Mouse (Mus musculus) liver, adult (tissue): ENCODE measurements around the gene Gpr162.

Experiments used
- GATA4 ChIP-seq: IDR thresholded peaks from 2 replicates; pipeline ENCODE4 v1.6.1; 2014; ENCODE audit warnings: mild to moderate bottlenecking, low read length; ENCODE audit not compliant: insufficient replicate concordance

Gene Gpr162

DNA sequence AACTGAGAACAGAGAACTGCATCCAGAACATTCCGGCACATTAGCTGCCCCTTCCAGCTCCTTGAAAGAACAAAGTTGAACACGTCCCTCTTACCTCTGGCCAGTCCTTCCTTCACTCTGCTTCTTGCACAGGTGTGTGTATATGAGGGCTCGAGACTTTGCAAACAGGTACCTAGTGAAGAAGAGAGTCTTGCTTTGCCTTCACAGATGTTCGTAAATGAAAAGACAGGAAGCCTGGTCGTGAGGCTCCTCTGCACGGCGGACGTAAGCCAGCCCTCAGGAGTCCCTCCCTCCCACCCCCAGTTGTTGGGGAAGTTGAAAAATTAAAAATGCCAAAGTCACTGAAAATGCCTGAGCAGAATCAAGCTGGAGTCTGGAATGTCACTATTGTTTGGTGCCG, 24.2 kb upstream of the Gpr162 start, which contains the start of gene Cd4:
Gene Cd4 (minus strand): TSS at position 236 of the 400 bp plus-strand sequence.
- no peak for TF ChIP-seq GATA4

DNA sequence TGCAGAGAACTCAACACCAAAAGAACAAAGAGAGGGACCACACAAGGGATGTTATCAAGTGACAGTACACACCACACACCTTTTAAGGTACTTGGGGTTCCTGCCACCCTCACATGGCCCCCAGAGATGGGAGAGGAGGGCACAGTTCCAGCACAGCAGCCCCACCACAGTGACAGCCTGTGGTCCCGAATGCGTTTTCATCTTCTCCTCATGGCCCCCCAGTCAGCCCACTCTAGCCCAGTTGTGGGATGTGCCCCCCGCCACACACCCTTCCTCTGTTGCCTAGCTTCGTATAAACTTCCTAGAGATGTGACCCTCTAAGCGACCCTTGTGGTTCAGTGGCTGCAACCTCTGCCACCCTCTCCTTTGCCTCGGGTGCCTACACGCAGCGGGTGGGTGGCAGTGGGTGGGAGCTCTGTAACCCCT, 22.2 kb upstream of the Gpr162 start:
- no peak for TF ChIP-seq GATA4

DNA sequence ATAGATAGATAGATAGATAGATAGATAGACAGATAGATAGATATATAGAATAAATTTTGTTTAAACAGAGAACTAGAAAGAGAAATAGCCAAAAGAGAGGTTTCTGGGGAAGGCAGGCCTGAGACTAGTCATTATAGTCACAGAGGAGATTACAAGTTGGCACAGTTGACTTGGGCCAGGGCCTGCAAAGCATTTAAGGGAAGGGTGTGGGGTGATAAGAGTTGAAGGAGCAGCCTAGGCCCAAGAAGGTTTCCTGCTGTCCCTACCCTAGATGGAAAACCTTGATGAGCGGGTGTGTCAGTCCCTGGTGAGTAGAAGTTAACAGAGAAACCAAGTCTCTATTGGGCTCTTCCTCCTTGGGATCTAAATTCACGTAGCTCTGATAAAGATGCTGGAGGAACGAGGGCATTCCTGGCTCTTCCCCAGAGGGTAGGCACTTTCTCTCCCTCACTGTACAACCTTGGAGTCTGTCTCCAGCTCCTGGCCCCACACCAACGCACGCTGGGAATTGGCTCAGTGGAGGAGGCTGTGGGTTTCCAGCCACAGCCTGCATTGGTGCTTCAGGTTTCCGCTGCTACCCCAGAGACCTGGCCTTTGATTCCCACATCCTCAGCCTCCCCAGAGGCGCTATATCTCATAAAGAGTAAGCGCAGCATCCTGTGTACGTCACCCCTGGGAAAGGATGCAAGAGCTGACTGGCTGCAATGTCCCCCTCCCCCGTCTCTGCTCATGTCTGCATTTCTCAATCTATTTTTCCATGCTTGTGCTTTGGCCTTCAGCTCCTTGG, 21.1 kb upstream of the Gpr162 start:
- no peak for TF ChIP-seq GATA4

DNA sequence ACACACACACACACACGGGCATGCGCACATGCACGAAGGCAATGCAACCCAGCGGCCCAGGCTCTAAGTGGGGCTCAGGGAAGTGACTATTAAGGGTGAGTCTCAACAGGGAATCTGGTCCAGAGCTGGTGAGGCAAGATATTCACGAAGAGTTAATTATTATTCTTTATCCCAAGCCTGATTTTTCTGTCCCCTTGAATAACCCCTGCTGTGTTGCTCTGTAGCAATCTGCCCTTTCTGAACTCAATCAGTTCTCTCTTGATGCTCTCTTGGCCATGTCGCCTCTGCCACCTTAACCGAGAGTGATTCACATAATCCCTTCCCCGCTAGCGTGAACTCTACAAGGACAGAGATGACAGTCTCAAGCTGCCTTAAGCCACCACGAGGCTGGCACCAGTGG, 19.6 kb upstream of the Gpr162 start:
- TF ChIP-seq GATA4: no peak

DNA sequence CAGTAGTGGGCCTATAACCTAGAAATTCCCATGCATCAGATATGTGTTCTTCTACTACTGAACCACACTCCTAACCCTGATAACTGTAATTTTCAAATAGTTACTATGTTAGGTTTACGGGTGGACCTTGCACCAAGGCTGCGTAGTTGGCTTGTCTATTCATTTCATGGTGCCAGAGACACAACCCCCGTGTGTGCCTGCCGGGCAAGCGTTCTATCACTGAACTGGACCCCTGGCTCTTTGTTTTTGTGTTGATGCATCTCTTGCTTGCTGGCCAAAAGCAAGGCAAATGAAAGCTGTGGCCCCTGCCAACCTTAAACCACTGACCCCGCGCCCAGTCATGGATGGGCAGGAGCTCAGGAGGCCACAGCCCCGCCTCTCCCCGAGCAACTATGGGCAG, 18.0 kb upstream of the Gpr162 start:
- TF ChIP-seq GATA4: no peak

DNA sequence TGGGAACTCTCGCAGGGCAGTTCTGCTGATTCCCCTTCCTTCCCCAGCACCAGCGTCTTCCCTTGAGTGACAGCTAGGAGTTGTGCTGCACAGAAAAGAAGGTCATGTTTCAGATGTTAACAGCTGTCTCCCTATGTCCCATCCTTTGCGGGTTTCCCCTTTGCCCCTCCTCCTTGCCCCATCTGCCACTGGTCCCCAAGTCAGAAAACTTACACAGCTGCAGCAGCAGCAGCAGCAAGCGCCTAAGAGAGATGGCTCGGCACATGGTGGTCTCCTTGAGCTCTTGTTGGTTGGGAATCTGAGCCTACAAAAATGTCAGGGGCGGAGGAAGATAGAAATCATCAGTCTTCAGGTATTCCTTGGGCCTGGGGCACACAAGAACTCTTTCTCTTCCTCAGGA, 15.6 kb upstream of the Gpr162 start:
- TF ChIP-seq GATA4: no peak

DNA sequence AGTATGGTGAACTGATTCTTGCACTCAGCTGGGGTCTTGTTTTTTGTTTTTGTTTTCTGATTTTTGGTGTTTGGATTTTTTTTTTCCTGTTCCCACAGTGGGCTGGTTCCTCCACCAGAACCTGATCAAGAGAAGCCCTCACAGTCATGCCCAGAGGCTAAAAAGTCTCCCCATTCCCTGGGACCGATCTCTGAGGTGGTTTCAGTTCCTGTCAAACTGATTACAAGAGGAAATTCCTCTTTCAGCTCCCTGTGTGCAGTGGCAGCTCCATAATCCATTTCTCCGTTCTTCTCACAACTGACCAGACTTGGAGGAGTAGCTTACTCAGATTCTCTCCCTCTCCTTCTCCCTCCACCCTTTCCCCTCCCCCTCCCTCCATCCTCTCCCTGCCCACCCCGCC, 10.6 kb upstream of the Gpr162 start:
- TF ChIP-seq GATA4: no peak

DNA sequence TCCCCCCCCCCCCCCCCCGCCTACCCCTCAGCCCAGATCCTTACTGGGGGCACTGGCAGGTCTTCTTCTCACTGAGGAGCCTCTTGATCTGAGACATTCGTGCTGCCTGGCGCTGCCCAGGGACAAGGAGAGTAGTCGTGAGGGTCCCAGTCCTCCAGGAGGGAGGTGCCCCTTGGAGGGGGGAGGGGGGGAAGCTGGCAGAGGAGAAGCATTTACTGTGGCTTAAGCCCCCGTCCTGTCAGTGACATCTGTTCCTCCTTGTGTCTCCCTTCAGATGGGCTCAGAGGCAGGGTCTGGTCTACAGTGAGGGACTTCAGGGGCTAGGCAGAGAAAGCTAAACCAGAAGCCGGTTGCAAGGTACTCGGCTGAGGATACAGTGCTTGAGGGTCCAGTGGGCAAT, 2.8 kb upstream of the Gpr162 start:
- TF ChIP-seq GATA4: no peak

DNA sequence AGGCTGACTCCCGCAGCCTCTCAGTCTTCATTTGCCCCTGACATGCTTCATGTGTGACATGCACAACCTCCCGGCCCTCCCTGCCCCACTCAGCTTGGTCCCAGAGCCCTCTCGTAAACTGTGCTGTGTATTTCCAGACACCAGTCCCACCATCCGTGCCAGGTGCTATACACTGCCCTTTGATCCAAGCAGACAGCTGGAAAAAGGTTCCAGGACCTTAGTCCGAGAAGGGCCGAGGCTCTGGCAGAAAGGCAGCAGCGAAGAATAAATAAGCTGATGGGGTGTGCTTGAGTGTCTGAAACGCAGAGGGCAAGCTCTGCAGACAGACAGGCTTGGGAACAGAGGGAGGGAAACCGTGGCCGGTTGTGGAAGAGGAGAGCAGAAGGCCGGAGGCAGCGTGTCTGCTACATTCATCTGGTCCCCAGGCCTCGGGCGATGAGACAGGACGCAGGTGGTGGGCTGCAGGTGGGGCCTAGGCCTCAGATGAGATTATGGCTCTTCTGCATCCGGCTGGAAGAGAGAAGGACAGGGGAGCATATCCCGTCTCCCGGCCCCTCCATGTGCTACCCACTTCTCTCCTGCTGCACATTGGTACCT, 2.1 kb upstream of the Gpr162 start:
- TF ChIP-seq GATA4: no peak

DNA sequence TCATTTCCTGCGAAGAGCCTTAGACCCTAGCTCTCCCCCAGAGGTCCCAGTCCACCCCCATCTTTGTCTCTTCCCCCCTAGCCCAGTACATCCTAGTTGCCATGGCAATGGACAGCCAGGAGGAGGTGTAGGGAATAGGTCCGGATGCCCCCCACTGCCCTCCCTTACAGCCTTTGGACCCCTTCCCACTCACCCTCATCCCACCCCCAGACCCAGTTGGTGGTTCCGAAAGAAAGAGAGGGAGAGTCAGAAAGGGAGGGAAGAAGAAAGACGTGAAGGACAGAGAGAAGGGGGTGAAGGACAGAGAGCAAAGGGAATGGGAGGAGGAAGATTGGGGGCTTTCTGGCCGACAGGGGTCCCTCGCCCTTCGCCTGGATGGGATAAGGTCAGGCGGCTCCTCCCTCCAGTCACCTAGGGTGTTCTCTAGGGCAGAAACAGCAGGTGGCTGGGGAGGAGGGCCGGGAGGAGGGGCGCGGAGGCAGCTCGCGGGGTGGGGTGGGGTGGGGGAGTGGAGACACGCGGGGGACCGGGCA, 592 bp downstream of the Gpr162 start:
- TF ChIP-seq GATA4: no peak

DNA sequence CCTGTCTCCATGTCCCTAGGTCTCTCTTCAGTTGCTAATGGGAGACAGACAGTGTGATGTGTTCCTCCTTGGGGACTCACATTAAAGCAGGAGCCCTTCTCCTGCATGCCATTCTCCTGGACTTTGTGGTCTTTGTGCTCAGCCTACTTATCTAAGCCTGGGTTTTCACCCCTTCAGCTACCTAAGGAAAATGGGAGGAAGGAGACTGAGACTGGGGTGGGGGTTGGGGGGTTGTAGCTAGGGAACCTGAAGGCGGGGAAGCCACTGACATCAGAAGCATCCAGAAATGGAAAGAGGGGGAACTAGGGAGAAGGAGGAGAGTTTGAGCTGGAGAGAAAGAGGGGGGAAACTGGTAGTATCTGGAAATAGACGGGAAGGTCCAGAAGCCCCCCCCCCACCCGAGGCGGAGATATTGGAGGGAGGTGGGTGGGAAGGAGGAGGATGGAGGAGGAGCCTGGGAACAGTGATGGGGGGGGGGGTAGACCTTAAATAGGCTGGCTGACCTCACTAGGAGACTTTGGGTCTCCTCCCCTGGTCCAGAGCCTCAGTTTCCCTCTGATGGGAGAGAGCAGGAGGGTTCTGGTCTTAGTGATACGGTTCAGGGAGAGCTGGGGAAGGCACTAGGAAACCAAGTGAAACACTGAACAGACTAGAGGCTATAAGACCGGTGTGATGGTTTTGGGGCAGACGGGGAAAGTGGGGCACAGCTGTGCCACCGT, 1.2 kb downstream of the Gpr162 start:
- no peak for TF ChIP-seq GATA4

DNA sequence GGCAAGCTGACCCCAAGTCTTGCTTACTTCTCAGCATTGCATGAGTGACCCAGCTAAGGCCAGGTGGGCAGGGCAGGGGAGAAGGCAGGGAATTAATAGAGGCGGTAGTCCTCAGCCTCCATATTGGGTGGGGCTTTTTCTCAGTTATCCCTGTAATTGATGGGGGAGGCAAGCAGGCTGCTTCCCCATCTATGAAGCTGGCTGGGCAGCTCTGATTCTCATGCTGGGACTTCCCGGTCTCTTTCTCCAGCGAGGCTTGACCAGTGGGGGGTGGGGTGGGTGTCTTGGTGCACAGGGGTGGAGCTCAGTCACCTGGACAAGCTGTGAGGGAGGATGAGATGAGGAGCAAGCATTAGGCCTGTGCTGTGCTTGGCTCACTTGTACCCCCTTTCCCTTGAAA, 2.0 kb downstream of the Gpr162 start:
- no peak for TF ChIP-seq GATA4

DNA sequence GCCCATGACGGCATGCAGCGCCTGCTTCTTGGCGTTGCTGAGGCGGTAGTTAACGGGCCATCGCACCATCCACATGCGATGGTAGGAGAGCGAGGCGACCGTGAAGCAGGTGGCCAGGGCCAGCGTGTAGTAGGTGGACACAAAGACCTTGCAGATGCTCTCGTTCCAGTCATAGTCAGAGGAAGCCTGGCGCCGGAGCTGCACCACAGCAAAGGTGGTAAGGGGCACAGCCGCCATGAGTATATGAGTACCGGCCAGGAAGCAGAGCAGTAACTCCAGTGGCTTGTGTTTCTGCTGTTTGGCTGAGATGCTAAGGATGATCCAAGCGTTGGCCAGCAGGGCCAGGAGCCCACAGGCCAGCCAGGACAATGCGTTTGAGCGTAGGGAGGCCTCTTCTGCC, 2.5 kb downstream of the Gpr162 start:
- no peak for TF ChIP-seq GATA4

DNA sequence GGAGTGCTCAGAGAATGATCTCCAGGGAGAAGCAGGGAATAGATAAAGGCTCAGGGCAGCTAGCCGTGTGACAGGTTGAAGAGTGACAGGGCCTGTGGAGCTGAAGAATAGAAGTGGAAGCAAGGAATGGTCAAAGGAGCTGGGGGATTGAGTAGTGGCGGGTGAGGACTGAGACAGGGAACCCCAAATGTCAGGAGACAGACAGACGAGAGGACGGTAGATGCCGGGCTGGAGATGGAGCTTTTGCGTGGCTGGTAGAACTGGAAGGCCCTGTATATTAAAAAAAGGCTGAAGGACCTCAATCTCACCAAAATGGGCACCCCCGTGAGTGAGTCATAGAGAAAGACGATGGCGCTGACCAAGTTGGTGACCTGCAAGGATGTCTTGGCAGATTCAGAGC, 3.3 kb downstream of the Gpr162 start:
- no peak for TF ChIP-seq GATA4

DNA sequence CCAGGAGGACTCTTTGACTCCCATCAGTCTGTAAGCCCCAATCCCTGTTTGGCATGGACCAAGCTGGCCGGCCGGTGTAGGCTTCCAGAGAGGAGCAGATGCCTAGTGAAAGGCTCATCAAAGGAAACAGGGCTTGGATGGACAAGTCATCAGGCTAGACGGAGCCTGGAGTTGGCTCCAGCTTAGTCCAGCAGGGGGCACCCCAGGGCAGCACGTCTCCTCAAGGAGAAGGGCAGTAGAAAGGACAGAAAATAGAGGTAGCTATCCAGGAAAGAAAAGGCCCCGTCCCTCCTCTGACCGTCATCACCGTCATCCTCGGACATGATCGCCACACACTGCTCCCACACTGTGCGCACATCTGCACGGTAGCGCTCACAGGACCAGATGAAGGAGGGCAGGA, 4.1 kb downstream of the Gpr162 start:
- no peak for TF ChIP-seq GATA4
